Mouse (Mus musculus): ENCODE measurements around the gene Zfp775. TPM values are rescaled to one million over a fixed set of nuclear protein-coding genes. Genes with fewer than 3 reads are reported as not detected.

Zfp775 gene
- polyA plus RNA-seq, 1 experiment from 2014 or later = 2.2 TPM

- no peaks in the 10 kb centered on the region for H3K36me3 ChIP-seq (ENCODE audit: control insufficient read depth, insufficient read depth)
- no peak overlapping the region for H3K4me2 ChIP-seq (replicated peaks; ENCODE audit: low read depth)
- no peak for TF ChIP-seq CTCF (IDR thresholded peaks at IDR 0.05; ENCODE audit: low read depth)
- no peak overlapping the region for H3K27ac ChIP-seq (ENCODE audit: low read depth, low read length)
- no peaks in the 10 kb centered on the region for H3K4me1 ChIP-seq (replicated peaks; ENCODE audit: control insufficient read depth, insufficient read depth, low read length)
- no peaks in the 10 kb centered on the region for H3K27me3 ChIP-seq (replicated peaks; ENCODE audit: control insufficient read depth, insufficient read depth, low read length)
- no peaks in the 10 kb centered on the region for H3K9me3 ChIP-seq (ENCODE audit: control insufficient read depth)
- H3K9ac ChIP-seq (ENCODE audit: low read depth, low read length) = no peak overlapping the region
- 26% methylated on average over 3 of the region's 3 CpGs for WGBS
- no peak overlapping the region for H3K4me3 ChIP-seq (ENCODE audit: low read depth, low read length)
- no peak for ATAC-seq
Observed at GRCm38 (mm10) chr6:48581257-48581656, 20.6 kb upstream of the Zfp775 start.

- 77% methylated on average over 3 of the region's 3 CpGs for WGBS
- H3K27me3 ChIP-seq (replicated peaks; ENCODE audit: control insufficient read depth, insufficient read depth, low read length) = no peaks in the 10 kb centered on the region
- no peak overlapping the region for H3K9ac ChIP-seq (ENCODE audit: low read depth, low read length)
- H3K36me3 ChIP-seq (ENCODE audit: control insufficient read depth, insufficient read depth) = no peaks in the 10 kb centered on the region
- ATAC-seq = no peak
- H3K27ac ChIP-seq (ENCODE audit: low read depth, low read length) = no peak overlapping the region
- H3K9me3 ChIP-seq (ENCODE audit: control insufficient read depth) = no peaks in the 10 kb centered on the region
- no peak overlapping the region for H3K4me2 ChIP-seq (replicated peaks; ENCODE audit: low read depth)
- peak; percentile 85 for TF ChIP-seq CTCF (IDR thresholded peaks at IDR 0.05; ENCODE audit: low read depth)
- H3K4me3 ChIP-seq (ENCODE audit: low read depth, low read length) = no peak overlapping the region
- H3K4me1 ChIP-seq (replicated peaks; ENCODE audit: control insufficient read depth, insufficient read depth, low read length) = no peaks in the 10 kb centered on the region
Observed at GRCm38 (mm10) chr6:48582037-48582436, 19.8 kb upstream of the Zfp775 start.

- no peaks in the 10 kb centered on the region for H3K36me3 ChIP-seq (ENCODE audit: control insufficient read depth, insufficient read depth)
- H3K9ac ChIP-seq (ENCODE audit: low read depth, low read length) = no peak within 1 kb of the TSS
- no peak for ATAC-seq
- no peaks in the 10 kb centered on the region for H3K27me3 ChIP-seq (replicated peaks; ENCODE audit: control insufficient read depth, insufficient read depth, low read length)
- no peak within 1 kb of the TSS for H3K27ac ChIP-seq (ENCODE audit: low read depth, low read length)
- H3K4me1 ChIP-seq (replicated peaks; ENCODE audit: control insufficient read depth, insufficient read depth, low read length) = no peaks in the 10 kb centered on the region
- WGBS = 38% methylated on average over 6 of the region's 6 CpGs
- no peaks in the 10 kb centered on the region for H3K9me3 ChIP-seq (ENCODE audit: control insufficient read depth)
- no peak for TF ChIP-seq CTCF (IDR thresholded peaks at IDR 0.05; ENCODE audit: low read depth)
- H3K4me2 ChIP-seq (replicated peaks; ENCODE audit: low read depth) = no peak within 1 kb of the TSS
- H3K4me3 ChIP-seq (ENCODE audit: low read depth, low read length) = no peak within 1 kb of the TSS
Observed at GRCm38 (mm10) chr6:48589194-48589750, 12.6 kb upstream of the Zfp775 start, which contains the start of gene Gm45021. TSS of gene Gm45021 (plus strand) at chr6:48589610.

GRCm38 (mm10) chr6:48591221-48591845 lies 10.5 kb upstream of the Zfp775 start:
- peaks cover 8% of the 10 kb centered on the region; the same call in 1 of the 2 replicates for H3K36me3 ChIP-seq (ENCODE audit: control insufficient read depth, insufficient read depth)
- ATAC-seq = no peak
- no peak overlapping the region for H3K4me3 ChIP-seq (ENCODE audit: low read depth, low read length)
- H3K4me1 ChIP-seq (replicated peaks; ENCODE audit: control insufficient read depth, insufficient read depth, low read length) = 0 out of 2 replicates have a peak, but pooled peaks cover 3% of the 10 kb centered on the region
- no peak overlapping the region for H3K4me2 ChIP-seq (replicated peaks; ENCODE audit: low read depth)
- H3K27ac ChIP-seq (ENCODE audit: low read depth, low read length) = no peak overlapping the region
- no peaks in the 10 kb centered on the region for H3K27me3 ChIP-seq (replicated peaks; ENCODE audit: control insufficient read depth, insufficient read depth, low read length)
- no peak for TF ChIP-seq CTCF (IDR thresholded peaks at IDR 0.05; ENCODE audit: low read depth)
- WGBS = 69% methylated on average over 3 of the region's 3 CpGs
- no peaks in the 10 kb centered on the region for H3K9me3 ChIP-seq (ENCODE audit: control insufficient read depth)
- H3K9ac ChIP-seq (ENCODE audit: low read depth, low read length) = no peak overlapping the region

- no peak for TF ChIP-seq CTCF (IDR thresholded peaks at IDR 0.05; ENCODE audit: low read depth)
- no peak overlapping the region for H3K9ac ChIP-seq (ENCODE audit: low read depth, low read length)
- no peak overlapping the region for H3K4me2 ChIP-seq (replicated peaks; ENCODE audit: low read depth)
- H3K9me3 ChIP-seq (ENCODE audit: control insufficient read depth) = no peaks in the 10 kb centered on the region
- H3K36me3 ChIP-seq (ENCODE audit: control insufficient read depth, insufficient read depth) = peaks cover 13% of the 10 kb centered on the region; the same call in 1 of the 2 replicates
- no peak overlapping the region for H3K27ac ChIP-seq (ENCODE audit: low read depth, low read length)
- 82% methylated on average over 6 of the region's 6 CpGs for WGBS
- 0 out of 2 replicates have a peak, but pooled peaks cover 3% of the 10 kb centered on the region for H3K4me1 ChIP-seq (replicated peaks; ENCODE audit: control insufficient read depth, insufficient read depth, low read length)
- no peak for ATAC-seq
- H3K4me3 ChIP-seq (ENCODE audit: low read depth, low read length) = no peak overlapping the region
- no peaks in the 10 kb centered on the region for H3K27me3 ChIP-seq (replicated peaks; ENCODE audit: control insufficient read depth, insufficient read depth, low read length)
Observed at GRCm38 (mm10) chr6:48591871-48592270, 10.0 kb upstream of the Zfp775 start.

- 8% methylated on average over 44 of the region's 45 CpGs for WGBS
- Histone ChIP-seq H3K9ac (ENCODE audit: low read depth, low read length) (peak within 1 kb of the TSS; percentile 72), H3K4me3 (ENCODE audit: low read depth, low read length) (peak within 1 kb of the TSS; percentile 72), H3K9me3 (ENCODE audit: control insufficient read depth) (no peaks in the 10 kb centered on the region), H3K27ac (ENCODE audit: low read depth, low read length) (peak within 1 kb of the TSS; percentile 82), H3K27me3 (replicated peaks; ENCODE audit: control insufficient read depth, insufficient read depth, low read length) (no peaks in the 10 kb centered on the region), H3K4me1 (replicated peaks; ENCODE audit: control insufficient read depth, insufficient read depth, low read length) (0 out of 2 replicates have a peak, but pooled peaks cover 3% of the 10 kb centered on the region), H3K4me2 (replicated peaks; ENCODE audit: low read depth) (peak within 1 kb of the TSS; percentile 89), H3K36me3 (ENCODE audit: control insufficient read depth, insufficient read depth) (peaks cover 27% of the 10 kb centered on the region)
- peak; percentile 87 for ATAC-seq
- TF ChIP-seq CTCF (IDR thresholded peaks at IDR 0.05; ENCODE audit: low read depth) = peak; percentile 66
Observed at GRCm38 (mm10) chr6:48593158-48594042, 8.5 kb upstream of the Zfp775 start, which contains the start of the genes Repin1 and Gm44965. TSS of gene Repin1 (plus strand) at chr6:48593883. TSS of gene Gm44965 (plus strand) at chr6:48593941.
